Comparison of ENCODE assay signal across 29 mouse cellular contexts in genomic region chr1:187765577-187765976, GRCm38 (mm10).
DNase-seq lines count a peak whose midpoint lies in the region; ATAC-seq and TF ChIP-seq lines count a peak whose summit lies in the region.
"Had no signal": no experiment of that assay in that cellular context is flagged by ENCODE, and none has a peak within 500 bp of the region (broad histone marks: within the 10 kb centered on the region; RNA-seq: fewer than 3 reads in every experiment).

No protein-coding gene starts in this region.

- no peak overlapping the region for H3K4me3 ChIP-seq in neural tube, embryonic 11.5 days (ENCODE audit: low read depth, low read length)
- H3K4me3 ChIP-seq in neural tube, embryonic 15.5 days (replicated peaks): no peak overlapping the region
- H3K4me3 ChIP-seq: forebrain, embryonic 10.5 days; forebrain, embryonic 13.5 days; heart, embryonic 12.5 days; heart, embryonic 15.5 days; hindbrain, embryonic 12.5 days; intestine, embryonic 15.5 days had no signal

- no peak for TF ChIP-seq POLR2A in brain, embryonic 14.5 days (IDR thresholded peaks at IDR 0.05; ENCODE audit: borderline replicate concordance, extremely low read depth, insufficient read depth, insufficient read length, poor library complexity, severe bottlenecking)

- H3K9me3 ChIP-seq in neural tube, embryonic 11.5 days (ENCODE audit: control insufficient read depth, low read length): no peaks in the 10 kb centered on the region
- no peaks in the 10 kb centered on the region for H3K9me3 ChIP-seq in neural tube, embryonic 15.5 days (replicated peaks)
- H3K9me3 ChIP-seq: forebrain, embryonic 10.5 days; forebrain, embryonic 13.5 days; heart, embryonic 12.5 days; heart, embryonic 15.5 days; hindbrain, embryonic 12.5 days; intestine, embryonic 15.5 days had no signal

- no peak overlapping the region for H3K9ac ChIP-seq in neural tube, embryonic 11.5 days (ENCODE audit: low read length)
- no peak overlapping the region for H3K9ac ChIP-seq in neural tube, embryonic 15.5 days (replicated peaks)
- H3K9ac ChIP-seq: forebrain, embryonic 13.5 days; heart, embryonic 12.5 days; heart, embryonic 15.5 days; hindbrain, embryonic 12.5 days; intestine, embryonic 15.5 days had no signal

- TF ChIP-seq CTCF in brain, embryonic 14.5 days (IDR thresholded peaks at IDR 0.05; ENCODE audit: borderline replicate concordance, extremely low read depth, insufficient read depth, insufficient read length): no peak

- no peak overlapping the region for H3K4me2 ChIP-seq in neural tube, embryonic 11.5 days (ENCODE audit: low read depth)
- H3K4me2 ChIP-seq in neural tube, embryonic 15.5 days: no peak overlapping the region
- H3K4me2 ChIP-seq: forebrain, embryonic 13.5 days; heart, embryonic 12.5 days; heart, embryonic 15.5 days; hindbrain, embryonic 12.5 days; intestine, embryonic 15.5 days had no signal

- WGBS in neural tube, embryonic 11.5 days: 37% methylated on average over 5 of the region's 5 CpGs
- WGBS in neural tube, embryonic 15.5 days: 36% methylated on average over 5 of the region's 5 CpGs

- H3K27me3 ChIP-seq in neural tube, embryonic 11.5 days (ENCODE audit: control insufficient read depth, insufficient read depth, low read length): no peaks in the 10 kb centered on the region
- H3K27me3 ChIP-seq in neural tube, embryonic 15.5 days (replicated peaks): no peaks in the 10 kb centered on the region
- H3K27me3 ChIP-seq: forebrain, embryonic 13.5 days; heart, embryonic 12.5 days; heart, embryonic 15.5 days; hindbrain, embryonic 12.5 days; intestine, embryonic 15.5 days had no signal

- H3K36me3 ChIP-seq in neural tube, embryonic 11.5 days (ENCODE audit: control insufficient read depth, insufficient read depth, low read length): no peaks in the 10 kb centered on the region
- no peaks in the 10 kb centered on the region for H3K36me3 ChIP-seq in neural tube, embryonic 15.5 days
- H3K36me3 ChIP-seq: forebrain, embryonic 10.5 days; heart, embryonic 12.5 days; heart, embryonic 15.5 days; hindbrain, embryonic 12.5 days; intestine, embryonic 15.5 days had no signal

- H3K27ac ChIP-seq in neural tube, embryonic 11.5 days (ENCODE audit: low read depth, low read length): no peak overlapping the region
- no peak overlapping the region for H3K27ac ChIP-seq in neural tube, embryonic 15.5 days (replicated peaks)
- H3K27ac ChIP-seq: forebrain, embryonic 10.5 days; forebrain, embryonic 13.5 days; heart, embryonic 15.5 days; hindbrain, embryonic 12.5 days; intestine, embryonic 15.5 days had no signal

- H3K4me1 ChIP-seq in neural tube, embryonic 11.5 days (ENCODE audit: control insufficient read depth, insufficient read depth, low read length): no peaks in the 10 kb centered on the region
- H3K4me1 ChIP-seq in neural tube, embryonic 15.5 days: no peaks in the 10 kb centered on the region
- H3K4me1 ChIP-seq: forebrain, embryonic 13.5 days; hindbrain, embryonic 12.5 days; intestine, embryonic 15.5 days had no signal

- ATAC-seq in frontal cortex, adult (ENCODE audit: low TSS enrichment): peak; percentile 31; the same call in 1 of the 2 replicates
- ATAC-seq in neural tube, embryonic 11.5 days (ENCODE audit: insufficient read depth, low FRiP score, low TSS enrichment): peak; percentile 58; the same call in 1 of the 2 replicates
- no peak for ATAC-seq in neural tube, embryonic 15.5 days (ENCODE audit: low FRiP score)
- ATAC-seq: activated CD4-positive, CD25-positive, alpha-beta regulatory T cell, adult 4 months; CD4-positive, CD25-positive, alpha-beta regulatory T cell, adult 4 months; forebrain, embryonic 13.5 days; forebrain, embryonic 16.5 days; hindbrain, embryonic 16.5 days; intestine, embryonic 15.5 days had no signal

- DNase-seq in frontal cortex, postnatal 14 days (ENCODE audit: low spot score in 2 of 2): no peak
- no peak for DNase-seq in neural tube, embryonic 11.5 days (ENCODE audit: low spot score)
- DNase-seq in brain, embryonic 14.5 days (ENCODE audit: low read depth): peak; percentile 23
- DNase-seq in retina, postnatal 1 day: peak; percentile 60
- no peak for DNase-seq in right cerebral cortex, postnatal 14 days
- DNase-seq in frontal cortex, postnatal 36 days (ENCODE audit: low spot score in 2 of 2): no peak
- DNase-seq: adrenal gland, adult 8-10 months; adrenal gland, postnatal 25 days; cerebellum, adult 11 months; cerebellum, adult 2 months; cerebellum, adult 9-11 months; cerebellum, postnatal 25 days; gastrocnemius, postnatal 10 days; gastrocnemius, postnatal 36 days; heart, postnatal 10 days; heart, postnatal 4 days; kidney, adult 11 months had no signal

Comparison
In these comparisons a context has a peak if more than half of its experiments do, and no peak if none do; other contexts are left out.
1. DNase-seq: peak in brain, embryonic 14.5 days (single experiment) and retina, postnatal 1 day (single experiment); none in frontal cortex, postnatal 14 days (0 of 2), neural tube, embryonic 11.5 days (single experiment), right cerebral cortex, postnatal 14 days (single experiment) and frontal cortex, postnatal 36 days (0 of 2).